Mouse (Mus musculus) MEL (cell line): ENCODE data around the gene Dpep3. TPM values are rescaled to one million over a fixed set of nuclear protein-coding genes. Genes with fewer than 3 reads are reported as not detected.

Experiments
- DNase-seq: peaks from one replicate; pipeline ENCODE4 v3.0.0; 2011; ENCODE audit warnings: low read depth, low spot score
- H3K27ac ChIP-seq: 2 replicates; pipeline ENCODE4 v1.5.1; 2012; ENCODE audit warnings: low read depth, mild to moderate bottlenecking, control low read depth, low read length, moderate library complexity; ENCODE audit not compliant: control insufficient read depth
- H3K27me3 ChIP-seq, 2 experiments: fragments of 150-350 bp in 1 of 2; sonication (generic) in 1 of 2; 2 replicates each; pipeline ENCODE4 v1.6.1; 2012; ENCODE audit warnings: low read length in 2 of 2, mild to moderate bottlenecking in 2 of 2, improper control_type of control experiment in 1 of 2, moderate library complexity in 1 of 2; ENCODE audit not compliant: insufficient read depth in 2 of 2, control insufficient read depth in 1 of 2
- H3K36me3 ChIP-seq, 2 experiments: 2 replicates each; pipeline ENCODE4 v1.6.1; 2012 to 2014; ENCODE audit warnings: low read length in 2 of 2, improper control_type of control experiment in 1 of 2, inconsistent platforms in 1 of 2, mild to moderate bottlenecking in 1 of 2; ENCODE audit not compliant: insufficient read depth in 2 of 2, control insufficient read depth in 1 of 2
- H3K4me1 ChIP-seq, 2 experiments: fragments of 150-350 bp in 1 of 2; sonication (generic) in 1 of 2; 2 replicates each; pipeline ENCODE4 v1.6.1; 2012; ENCODE audit warnings: low read length in 2 of 2, improper control_type of control experiment in 1 of 2, mild to moderate bottlenecking in 1 of 2; ENCODE audit not compliant: insufficient read depth in 2 of 2, control insufficient read depth in 1 of 2
- H3K4me3 ChIP-seq, 2 experiments: fragments of 150-350 bp in 1 of 2; sonication (generic) in 1 of 2; 2 replicates each; pipeline ENCODE4 v1.5.1; 2012; ENCODE audit warnings: low read depth in 2 of 2, low read length in 2 of 2, mild to moderate bottlenecking in 2 of 2, moderate library complexity in 2 of 2, control low read depth in 1 of 2, improper control_type of control experiment in 1 of 2; ENCODE audit not compliant: control insufficient read depth in 1 of 2, insufficient read depth in 1 of 2
- H3K79me2 ChIP-seq: 2 replicates; pipeline ENCODE4 v1.6.1; 2012; ENCODE audit warnings: mild to moderate bottlenecking, low read length, moderate library complexity; ENCODE audit not compliant: control insufficient read depth, poor library complexity, insufficient read depth
- H3K9ac ChIP-seq: 2 replicates; pipeline ENCODE4 v1.6.1; 2012; ENCODE audit warnings: low read depth, mild to moderate bottlenecking, control low read depth, low read length, moderate library complexity; ENCODE audit not compliant: control insufficient read depth, poor library complexity, severe bottlenecking
- H3K9me3 ChIP-seq: fragments of 150-350 bp; sonication (generic); replicated peaks from 2 replicates; pipeline ENCODE4 v1.6.1; 2012; ENCODE audit warnings: mild to moderate bottlenecking, low read length, improper control_type of control experiment, moderate library complexity; ENCODE audit not compliant: insufficient read depth
- BHLHE40 ChIP-seq: IDR thresholded peaks from 2 replicates; pipeline ENCODE4 v1.6.1; 2012; ENCODE audit warnings: low read depth, mild to moderate bottlenecking, inconsistent platforms, low read length, improper control_type of control experiment, borderline replicate concordance
- CHD1 ChIP-seq: IDR thresholded peaks from 2 replicates; pipeline ENCODE4 v1.6.1; 2012; ENCODE audit warnings: low read depth, mild to moderate bottlenecking, inconsistent platforms, low read length, improper control_type of control experiment
- CTCF ChIP-seq, 3 experiments: IDR thresholded peaks in 2 of 3; conservative IDR thresholded peaks in 1 of 3; 2 replicates each; pipeline ENCODE4 v1.5.1; 2011 to 2012; ENCODE audit warnings: low read length in 3 of 3, low read depth in 2 of 3, mild to moderate bottlenecking in 2 of 3, improper control_type of control experiment in 1 of 3, inconsistent platforms in 1 of 3, mixed read lengths in 1 of 3, moderate library complexity in 1 of 3; ENCODE audit not compliant: control insufficient read depth in 1 of 3, insufficient read depth in 1 of 3, poor library complexity in 1 of 3, severe bottlenecking in 1 of 3
- E2F4 ChIP-seq: IDR thresholded peaks from 2 replicates; pipeline ENCODE4 v1.6.1; 2011; ENCODE audit warnings: low read depth, low read length, improper control_type of control experiment, borderline replicate concordance
- ELF1 ChIP-seq: IDR thresholded peaks from 2 replicates; pipeline ENCODE4 v1.6.1; 2014; ENCODE audit warnings: low read depth, mild to moderate bottlenecking, inconsistent platforms, low read length, improper control_type of control experiment, moderate library complexity
- GABPA ChIP-seq: IDR thresholded peaks from 2 replicates; pipeline ENCODE4 v1.6.1; 2012; ENCODE audit warnings: low read depth, mild to moderate bottlenecking, inconsistent platforms, low read length, improper control_type of control experiment, moderate library complexity
- GATA1 ChIP-seq: IDR thresholded peaks from 2 replicates; pipeline ENCODE4 v1.6.1; 2011; ENCODE audit warnings: low read depth, low read length, improper control_type of control experiment
- JUND ChIP-seq: IDR thresholded peaks from 2 replicates; pipeline ENCODE4 v1.6.1; 2011; ENCODE audit warnings: low read depth, mild to moderate bottlenecking, improper control_type of control experiment, low read length
- KAT2A ChIP-seq: conservative IDR thresholded peaks from 2 replicates; pipeline ENCODE4 v1.6.1; 2012; ENCODE audit warnings: low read depth, low read length, improper control_type of control experiment, inconsistent platforms
- MAFK ChIP-seq: IDR thresholded peaks from 2 replicates; pipeline ENCODE4 v1.6.1; 2011; ENCODE audit warnings: low read depth, mild to moderate bottlenecking, low read length, improper control_type of control experiment, borderline replicate concordance
- MAX ChIP-seq: IDR thresholded peaks from 2 replicates; pipeline ENCODE4 v1.6.1; 2011; ENCODE audit warnings: low read length, improper control_type of control experiment
- MAZ ChIP-seq: IDR thresholded peaks from 2 replicates; pipeline ENCODE4 v1.6.1; 2012; ENCODE audit warnings: low read depth, mild to moderate bottlenecking, inconsistent platforms, low read length, improper control_type of control experiment
- MXI1 ChIP-seq: IDR thresholded peaks from 2 replicates; pipeline ENCODE4 v1.6.1; 2011; ENCODE audit warnings: mild to moderate bottlenecking, low read depth, low read length, improper control_type of control experiment
- MYB ChIP-seq: IDR thresholded peaks from 2 replicates; pipeline ENCODE4 v1.6.1; 2011; ENCODE audit warnings: mild to moderate bottlenecking, low read depth, low read length, improper control_type of control experiment
- MYC ChIP-seq: IDR thresholded peaks from 2 replicates; pipeline ENCODE4 v1.6.1; 2011; ENCODE audit warnings: low read depth, mild to moderate bottlenecking, low read length, improper control_type of control experiment, moderate library complexity
- NELFE ChIP-seq: IDR thresholded peaks from 2 replicates; pipeline ENCODE4 v1.6.1; 2011; ENCODE audit warnings: low read depth, low read length, improper control_type of control experiment
- POLR2AphosphoS2 ChIP-seq: IDR thresholded peaks from 2 replicates; pipeline ENCODE4 v1.6.1; 2011; ENCODE audit warnings: low read length, improper control_type of control experiment
- POLR2AphosphoS5 ChIP-seq: IDR thresholded peaks from 2 replicates; pipeline ENCODE4 v1.6.1; 2012; ENCODE audit warnings: low read depth, borderline replicate concordance, mild to moderate bottlenecking, inconsistent platforms, low read length, moderate library complexity, mixed read lengths
- RAD21 ChIP-seq: IDR thresholded peaks from 2 replicates; pipeline ENCODE4 v1.6.1; 2011; ENCODE audit warnings: mild to moderate bottlenecking, low read depth, low read length, improper control_type of control experiment
- SIN3A ChIP-seq: IDR thresholded peaks from 2 replicates; pipeline ENCODE4 v1.6.1; 2012; ENCODE audit warnings: low read length, improper control_type of control experiment, inconsistent platforms
- TAL1 ChIP-seq: IDR thresholded peaks from 2 replicates; pipeline ENCODE4 v1.6.1; 2012; ENCODE audit warnings: mild to moderate bottlenecking, inconsistent platforms, low read length, moderate library complexity, mixed read lengths
- TBP ChIP-seq: IDR thresholded peaks from 2 replicates; pipeline ENCODE4 v1.8.0; 2011; ENCODE audit warnings: low read depth, low read length, improper control_type of control experiment
- UBTF ChIP-seq: IDR thresholded peaks from 2 replicates; pipeline ENCODE4 v1.6.1; 2012; ENCODE audit warnings: low read depth, mild to moderate bottlenecking, inconsistent platforms, low read length, improper control_type of control experiment, moderate library complexity, borderline replicate concordance; ENCODE audit not compliant: insufficient read depth
- USF1 ChIP-seq: IDR thresholded peaks from 2 replicates; pipeline ENCODE4 v1.6.1; 2014; ENCODE audit warnings: low read depth, mild to moderate bottlenecking, inconsistent platforms, low read length, improper control_type of control experiment, moderate library complexity
- USF2 ChIP-seq, 2 experiments: IDR thresholded peaks; 2 replicates each; pipeline ENCODE4 v1.6.1; 2011 to 2012; ENCODE audit warnings: improper control_type of control experiment in 2 of 2, low read length in 2 of 2, borderline replicate concordance in 1 of 2, inconsistent platforms in 1 of 2, low read depth in 1 of 2, mild to moderate bottlenecking in 1 of 2; ENCODE audit not compliant: insufficient read depth in 1 of 2
- ZC3H11A ChIP-seq: IDR thresholded peaks from 2 replicates; pipeline ENCODE4 v1.6.1; 2012; ENCODE audit warnings: low read depth, mild to moderate bottlenecking, inconsistent platforms, low read length, improper control_type of control experiment
- ZKSCAN1 ChIP-seq: IDR thresholded peaks from 2 replicates; pipeline ENCODE4 v1.6.1; 2012; ENCODE audit warnings: low read depth, mild to moderate bottlenecking, inconsistent platforms, low read length, improper control_type of control experiment, moderate library complexity
- ZMIZ1 ChIP-seq: IDR thresholded peaks from 2 replicates; pipeline ENCODE4 v1.6.1; 2012; ENCODE audit warnings: low read depth, mild to moderate bottlenecking, inconsistent platforms, low read length, improper control_type of control experiment, moderate library complexity
- polyA plus RNA-seq, 2 experiments: library from polyadenylated mRNA; stranded (reverse) in 1 of 2; unstranded in 1 of 2; fragments of >175 nt in 1 of 2; fragments of >200 nt in 1 of 2; gene quantifications; 2 replicates each; pipeline versions ENCODE4 v1.2.1 to v1.2.4; 2012; ENCODE audit warnings: low replicate concordance in 2 of 2, low read depth in 1 of 2; ENCODE audit not compliant: insufficient read length in 2 of 2, insufficient read depth in 1 of 2, missing spikeins in 1 of 2
- total RNA-seq: library from RNA; depleted of rRNA; stranded (reverse); fragments of 300-350 nt; gene quantifications from 2 replicates; pipeline ENCODE4 v1.2.3, GENCODE M21; 2012

Gene Dpep3
- total and polyA plus RNA-seq, 3 experiments, result 0.11 TPM; not detected in 2

GRCm38 (mm10) chr8:105933762-105934161 is 45.5 kb downstream of the Dpep3 start, which contains the start of gene Ctrl:
Gene Ctrl, minus strand, starts transcription at chr8:105933862.
- no peaks in the 10 kb centered on the region for H3K9me3 ChIP-seq
- peaks cover 10% of the 10 kb centered on the region for H3K79me2 ChIP-seq
- no peak within 1 kb of the TSS for H3K9ac ChIP-seq
- TF ChIP-seq MYB, result no peak
- no peak for TF ChIP-seq MXI1
- no peak for TF ChIP-seq TAL1
- TF ChIP-seq MAZ, result no peak
- TF ChIP-seq ZMIZ1, result no peak
- no peak for TF ChIP-seq TBP
- TF ChIP-seq POLR2AphosphoS5, result no peak
- TF ChIP-seq CTCF (IDR thresholded peaks at IDR 0.05 in 2 of 3, conservative IDR thresholded peaks at IDR 0.05 in 1 of 3; ENCODE audit: control insufficient read depth in 1 of 3, insufficient read depth in 1 of 3, low read depth in 2 of 3, low read length in 3 of 3, poor library complexity in 1 of 3, severe bottlenecking in 1 of 3), result no peak
- TF ChIP-seq ZKSCAN1, result no peak
- TF ChIP-seq GATA1, result no peak
- TF ChIP-seq KAT2A, result no peak
- TF ChIP-seq BHLHE40, result no peak
- TF ChIP-seq RAD21, result no peak
- TF ChIP-seq NELFE, result no peak
- TF ChIP-seq POLR2AphosphoS2, result no peak
- TF ChIP-seq E2F4, result no peak
- TF ChIP-seq JUND, result no peak
- no peak for TF ChIP-seq USF1
- no peak for TF ChIP-seq GABPA
- no peak for TF ChIP-seq USF2 (IDR thresholded peaks at IDR 0.05; ENCODE audit: borderline replicate concordance in 1 of 2, insufficient read depth in 1 of 2, low read depth in 1 of 2, low read length in 2 of 2)
- peaks cover 4 to 14% of the 10 kb centered on the region in 2 experiments; a peak in 3 of 4 replicates for H3K4me1 ChIP-seq
- H3K27ac ChIP-seq, result no peak within 1 kb of the TSS
- no peak for DNase-seq
- peaks cover 0 to 11% of the 10 kb centered on the region in 2 experiments; a peak in 2 of 4 replicates for H3K36me3 ChIP-seq
- H3K27me3 ChIP-seq, result no peaks in the 10 kb centered on the region
- H3K4me3 ChIP-seq, result no peak within 1 kb of the TSS

GRCm38 (mm10) chr8:105932525-105932924 is 46.7 kb downstream of the Dpep3 start:
- H3K4me1 ChIP-seq, result peaks cover 4 to 14% of the 10 kb centered on the region in 2 experiments; a peak in 3 of 4 replicates
- no peak for DNase-seq
- H3K36me3 ChIP-seq, result peaks cover 0 to 7% of the 10 kb centered on the region in 2 experiments; a peak in 1 of 4 replicates
- H3K9ac ChIP-seq, result no peak overlapping the region
- no peak overlapping the region for H3K4me3 ChIP-seq
- H3K27me3 ChIP-seq, result no peaks in the 10 kb centered on the region
- no peak overlapping the region for H3K27ac ChIP-seq
- TF ChIP-seq MYC (no peak), CHD1 (no peak), GABPA (no peak), ZC3H11A (no peak), MAFK (no peak), MXI1 (no peak), UBTF (no peak), SIN3A (no peak), POLR2AphosphoS5 (no peak), TBP (no peak), TAL1 (no peak), POLR2AphosphoS2 (no peak), ELF1 (no peak), MAZ (no peak), MYB (no peak), USF1 (no peak), MAX (no peak), ZMIZ1 (no peak)
- no peaks in the 10 kb centered on the region for H3K9me3 ChIP-seq
- H3K79me2 ChIP-seq, result peaks cover 7% of the 10 kb centered on the region
